Mouse (Mus musculus): ENCODE measurements at regions not wholly inside any gene's neighbourhood (a gene's known extent, or its start where the extent isn't known, plus 50 kb on each side); places are given as distances from the start of the nearest gene placed in this dataset.

DNA sequence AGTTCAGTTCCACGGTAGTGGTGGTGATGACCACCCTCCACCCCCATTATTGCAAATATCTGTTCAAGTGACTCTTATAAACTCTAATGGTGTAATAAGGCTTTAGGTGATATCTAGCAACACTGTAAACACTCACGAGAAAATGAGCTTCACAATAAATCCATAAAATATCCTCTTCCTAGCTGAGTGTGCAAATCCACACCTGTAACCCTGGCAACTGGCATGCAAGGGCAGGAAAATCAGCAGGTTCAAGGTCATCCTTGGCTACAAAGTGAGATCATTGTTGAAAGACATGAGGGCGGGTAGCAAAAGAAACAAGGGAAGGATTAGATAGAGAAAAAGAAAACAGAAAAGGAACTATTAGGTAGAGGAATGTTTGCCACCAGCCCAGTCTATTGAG, 86.8 kb downstream of the Sox4 start:
- no peak for TF ChIP-seq POLR2A (IDR thresholded peaks at IDR 0.05; ENCODE audit: extremely low read depth, insufficient read depth, low read length)
- TF ChIP-seq CTCF (IDR thresholded peaks at IDR 0.05; ENCODE audit: extremely low read depth, insufficient read depth, low read length) = no peak

All from cortical plate, adult 2 months (tissue).